Mouse (Mus musculus): ENCODE results near the gene Ciart.

DNA sequence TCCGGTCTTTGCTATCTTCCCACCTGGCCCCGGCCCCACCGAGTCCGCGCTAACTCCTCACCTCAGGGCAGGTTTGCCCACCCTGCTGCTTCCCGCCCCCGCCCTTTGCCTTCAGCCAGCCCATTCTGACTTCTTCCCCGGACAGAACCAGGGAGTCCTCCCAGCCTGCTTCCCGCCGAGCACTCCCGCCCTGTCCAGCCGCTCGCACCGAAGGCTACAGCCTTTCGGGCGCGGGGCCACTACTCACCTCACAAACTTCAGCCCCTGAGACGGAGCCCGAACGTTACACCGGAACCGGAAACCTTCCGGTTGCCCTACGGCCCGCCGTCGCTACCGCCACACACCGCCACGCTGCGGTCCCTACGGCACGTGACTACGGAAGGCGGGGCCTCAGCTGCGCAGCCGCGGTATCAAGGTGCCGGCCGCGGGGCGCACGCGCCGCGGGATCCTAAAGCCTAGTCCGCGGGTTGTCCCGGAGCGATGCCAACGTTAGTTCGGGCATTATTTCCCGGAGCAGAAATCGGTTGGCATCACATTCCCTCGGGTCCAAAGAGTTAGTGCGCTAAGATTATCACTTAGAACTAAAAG, 26.5 kb downstream of the Ciart start, which contains the start of gene Prpf3:
- no peak for TF ChIP-seq CTCF (IDR thresholded peaks at IDR 0.05; ENCODE audit: low read depth)
- TF ChIP-seq EP300 (IDR thresholded peaks at IDR 0.05; ENCODE audit: low read depth) = no peak
